Mouse (Mus musculus) bone marrow macrophage, adult 2 months (primary cell): ENCODE measurements around the gene Cryba4.

Experiments
- CTCF ChIP-seq: IDR thresholded peaks from 2 replicates; pipeline ENCODE4 v1.5.1; 2012; ENCODE audit warnings: low read depth, mild to moderate bottlenecking, low read length, moderate library complexity
- POLR2A ChIP-seq: IDR thresholded peaks from 2 replicates; pipeline ENCODE4 v1.6.1; 2012; ENCODE audit warnings: mild to moderate bottlenecking, low read depth, low read length, borderline replicate concordance

DNA sequence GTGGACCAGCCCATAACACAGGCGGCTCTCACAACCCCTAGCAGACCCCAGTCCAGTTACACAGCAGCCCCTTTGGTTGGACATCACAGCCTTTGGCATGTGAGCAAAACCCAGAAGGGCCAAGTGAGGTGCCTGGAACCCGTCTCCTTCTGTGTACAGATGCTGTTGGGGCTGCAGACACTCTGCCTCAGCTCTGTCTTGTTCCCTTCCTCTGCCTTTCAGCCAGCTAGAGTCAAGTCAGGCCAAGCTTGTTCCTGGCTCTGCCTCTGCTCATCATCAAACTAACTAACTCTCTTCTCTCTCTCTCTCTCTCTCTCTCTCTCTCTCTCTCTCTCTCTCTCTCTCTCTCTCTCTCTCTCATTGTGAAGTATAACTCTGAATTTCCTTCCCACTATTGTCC is 15.7 kb downstream of the Cryba4 start:
- TF ChIP-seq CTCF (no peak), POLR2A (no peak)
